Mouse (Mus musculus) cerebellum, adult 2 months (tissue): ENCODE data around the gene Bnip3. TPM values are rescaled to one million over a fixed set of nuclear protein-coding genes. Genes with fewer than 3 reads are reported as not detected.

Experiments used
- DNase-seq, 2 experiments: peaks; one replicate each; pipeline ENCODE4 v3.0.0; 2021
- H3K27ac ChIP-seq: fragments of 200-500 bp; 2 replicates; pipeline ENCODE4 v1.5.1; 2012; ENCODE audit warnings: low read length, control low read depth, inconsistent platforms; ENCODE audit not compliant: insufficient read depth
- H3K27me3 ChIP-seq: fragments of 200-500 bp; 2 replicates; pipeline ENCODE4 v1.6.1; 2012; ENCODE audit warnings: inconsistent platforms, mild to moderate bottlenecking, low read length, moderate library complexity; ENCODE audit not compliant: control insufficient read depth, insufficient read depth
- H3K4me1 ChIP-seq: fragments of 200-500 bp; 2 replicates; pipeline ENCODE4 v1.6.1; 2011; ENCODE audit warnings: low read length; ENCODE audit not compliant: control insufficient read depth, insufficient read depth
- H3K4me3 ChIP-seq: fragments of 200-500 bp; replicated peaks from 2 replicates; pipeline ENCODE3; 2011; ENCODE audit warnings: mild to moderate bottlenecking, low read depth, low read length, control low read depth; ENCODE audit not compliant: insufficient read depth
- CTCF ChIP-seq: fragments of 200-500 bp; IDR thresholded peaks from 2 replicates; pipeline ENCODE4 v1.5.1; 2011; ENCODE audit warnings: low read depth, mild to moderate bottlenecking, control low read depth, low read length, moderate library complexity, borderline replicate concordance; ENCODE audit not compliant: insufficient read depth
- POLR2A ChIP-seq: fragments of 200-500 bp; IDR thresholded peaks from 2 replicates; pipeline ENCODE4 v1.6.1; 2011; ENCODE audit warnings: low read length, control low read depth, borderline replicate concordance; ENCODE audit not compliant: insufficient read depth
- WGBS: fragments of 180-500 bp; shearing (Covaris S2); methylation state at CpG from one replicate; pipeline ENCODE4 v1.1.7; 2018; 5-methylcytosine and 5-hydroxymethylcytosine counted together
- polyA plus RNA-seq: library from polyadenylated mRNA; depleted of rRNA; stranded (reverse); fragments of >200 nt; gene quantifications from 2 replicates; pipeline ENCODE4 v1.2.3, GENCODE M21; 2012; rRNA removed

Bnip3 gene
- polyA plus RNA-seq = 96.6 and 101 TPM in 2 replicates

- peak; percentile 90 to 92 for DNase-seq
- TF ChIP-seq POLR2A = peak; percentile 91
- no peak for TF ChIP-seq CTCF
- under 1% methylated on average over 64 of the region's 66 CpGs for WGBS
Observed at GRCm38 (mm10) chr7:138909277-138910192, at the start of gene Bnip3. Bnip3 (minus strand) TSS chr7:138909519.

DNA sequence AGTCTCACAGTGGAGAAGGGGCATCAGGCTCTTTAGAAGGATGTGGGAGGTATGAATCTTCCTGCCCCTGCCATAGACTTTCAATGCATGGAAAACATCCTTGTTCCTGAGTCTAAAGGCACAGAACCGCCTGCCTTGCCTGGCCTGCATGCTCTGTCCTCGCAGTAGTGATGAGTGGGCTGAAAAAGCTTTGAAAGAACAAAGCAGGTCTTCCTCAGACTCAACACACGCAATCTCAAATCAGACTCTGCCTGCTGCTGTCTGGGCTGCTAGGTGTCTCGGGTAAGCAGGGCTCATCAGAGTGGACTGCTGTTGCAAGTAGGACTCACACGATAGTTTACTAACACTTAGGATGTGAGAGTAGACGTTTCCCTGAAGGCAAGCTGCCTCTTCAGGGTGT is 47.8 kb upstream of the Bnip3 start:
- 85% methylated on average over 6 of the region's 6 CpGs for whole genome bisulfite sequencing
- H3K4me3 ChIP-seq = no peak overlapping the region
- no peak overlapping the region for H3K27ac ChIP-seq
- H3K27me3 ChIP-seq = no peaks in the 10 kb centered on the region
- H3K4me1 ChIP-seq = peaks cover 23% of the 10 kb centered on the region
- TF ChIP-seq POLR2A (no peak), CTCF (no peak)
- no peak for DNase-seq

More at GRCm38 (mm10) chr7:138909277-138910192, at the start of gene Bnip3:
- Histone ChIP-seq H3K27me3 (no peaks in the 10 kb centered on the region), H3K4me3 (peak within 1 kb of the TSS; percentile 78), H3K4me1 (peaks cover 6% of the 10 kb centered on the region), H3K27ac (peak within 1 kb of the TSS; percentile 69)

DNA sequence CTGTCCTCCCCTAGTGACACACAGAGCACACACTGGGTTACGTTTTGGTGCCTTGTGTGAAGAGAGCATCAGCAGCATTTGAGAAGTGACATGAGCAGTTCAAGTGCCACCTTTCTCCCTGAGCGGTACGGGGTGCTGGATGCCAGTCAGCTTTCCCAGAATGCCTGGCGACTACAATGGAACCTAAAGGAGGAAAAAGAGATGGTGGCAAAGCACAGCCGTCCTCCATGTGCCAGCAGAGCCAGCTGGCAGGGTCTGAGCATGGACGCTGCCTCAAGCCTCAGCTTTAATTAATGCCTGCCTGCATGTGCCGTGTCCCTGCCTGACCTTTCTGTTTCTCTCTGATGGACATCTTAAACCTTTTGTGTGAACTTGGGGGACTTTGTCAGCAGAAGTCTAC is 46.5 kb upstream of the Bnip3 start:
- Histone ChIP-seq H3K4me3 (no peak overlapping the region), H3K27me3 (no peaks in the 10 kb centered on the region), H3K27ac (peak overlapping the region; percentile 43; the same call in 1 of the 2 replicates), H3K4me1 (peaks cover 18% of the 10 kb centered on the region)
- peak; percentile 49 to 70 for DNase-seq
- WGBS = 7% methylated on average over 7 of the region's 7 CpGs
- TF ChIP-seq POLR2A = no peak
- TF ChIP-seq CTCF = no peak

DNA sequence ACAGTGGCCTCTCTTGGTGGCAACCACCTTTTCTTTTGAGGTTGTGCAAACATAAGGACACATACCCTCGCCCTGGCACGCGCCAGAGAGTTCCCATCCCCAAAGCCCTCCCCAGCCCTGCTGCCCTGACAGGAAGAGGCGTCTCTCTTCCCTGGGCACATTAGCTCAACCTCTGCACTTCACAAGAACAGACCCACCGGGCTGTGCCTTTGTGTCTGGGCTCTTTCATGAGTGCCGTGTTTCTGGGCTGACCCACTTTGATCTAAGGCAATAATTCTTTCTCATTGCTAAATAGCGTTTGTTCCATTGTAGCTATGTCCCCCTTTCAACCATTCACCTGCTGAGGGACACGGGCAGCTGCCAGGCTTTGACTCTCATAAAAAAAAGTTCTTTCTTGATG is 39.0 kb upstream of the Bnip3 start:
- H3K27ac ChIP-seq = 0 out of 2 replicates have a peak overlapping the region, but pooled peaks have one; percentile 13
- H3K4me3 ChIP-seq = no peak overlapping the region
- no peak for DNase-seq
- TF ChIP-seq CTCF (no peak), POLR2A (no peak)
- H3K27me3 ChIP-seq = no peaks in the 10 kb centered on the region
- H3K4me1 ChIP-seq = peaks cover 10% of the 10 kb centered on the region; the same call in 1 of the 2 replicates
- WGBS = 70% methylated on average over 8 of the region's 8 CpGs

- 63% methylated on average over 8 of the region's 8 CpGs for WGBS
- no peak overlapping the region for H3K4me3 ChIP-seq
- no peaks in the 10 kb centered on the region for H3K27me3 ChIP-seq
- no peak for DNase-seq
- TF ChIP-seq POLR2A (no peak), CTCF (peak; percentile 42; the same call in 1 of the 2 replicates)
- H3K4me1 ChIP-seq = peaks cover 10% of the 10 kb centered on the region; the same call in 1 of the 2 replicates
- no peak overlapping the region for H3K27ac ChIP-seq
Observed at GRCm38 (mm10) chr7:138947741-138948140, 38.4 kb upstream of the Bnip3 start.

DNA sequence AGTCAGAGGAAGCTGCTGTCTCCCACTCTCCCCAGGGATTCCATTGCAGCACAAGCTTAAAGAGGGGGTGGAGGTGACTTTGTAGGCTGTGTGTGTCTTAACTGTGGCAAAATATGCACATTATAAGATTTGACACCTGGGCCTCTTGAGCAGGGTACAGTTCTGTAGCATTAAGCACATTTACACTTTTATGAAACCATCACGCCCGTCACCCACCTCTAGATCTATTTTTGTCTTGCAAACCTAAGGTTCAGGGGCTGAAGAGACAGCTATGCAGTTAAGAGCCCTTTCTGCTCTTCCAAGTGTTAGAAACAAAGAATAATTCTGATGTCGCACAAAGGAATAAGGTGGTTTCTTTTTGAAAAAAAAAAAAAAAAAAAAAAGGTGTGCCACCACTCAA is 36.3 kb upstream of the Bnip3 start:
- Histone ChIP-seq H3K27ac (no peak overlapping the region), H3K4me3 (no peak overlapping the region), H3K27me3 (no peaks in the 10 kb centered on the region), H3K4me1 (peaks cover 10% of the 10 kb centered on the region)
- WGBS = 84% methylated on average over 3 of the region's 3 CpGs
- no peak for TF ChIP-seq POLR2A
- no peak for TF ChIP-seq CTCF
- DNase-seq = no peak

- no peak for TF ChIP-seq POLR2A
- TF ChIP-seq CTCF = no peak
- Histone ChIP-seq H3K27ac (no peak overlapping the region), H3K4me1 (no peaks in the 10 kb centered on the region; the same call in 1 of the 2 replicates), H3K27me3 (no peaks in the 10 kb centered on the region), H3K4me3 (no peak overlapping the region)
- WGBS = 74% methylated on average over 1 of the region's 1 CpGs
- peak in 1 of 2 experiments; percentile 27 for DNase-seq
Observed at GRCm38 (mm10) chr7:138942301-138942700, 33.0 kb upstream of the Bnip3 start.

DNA sequence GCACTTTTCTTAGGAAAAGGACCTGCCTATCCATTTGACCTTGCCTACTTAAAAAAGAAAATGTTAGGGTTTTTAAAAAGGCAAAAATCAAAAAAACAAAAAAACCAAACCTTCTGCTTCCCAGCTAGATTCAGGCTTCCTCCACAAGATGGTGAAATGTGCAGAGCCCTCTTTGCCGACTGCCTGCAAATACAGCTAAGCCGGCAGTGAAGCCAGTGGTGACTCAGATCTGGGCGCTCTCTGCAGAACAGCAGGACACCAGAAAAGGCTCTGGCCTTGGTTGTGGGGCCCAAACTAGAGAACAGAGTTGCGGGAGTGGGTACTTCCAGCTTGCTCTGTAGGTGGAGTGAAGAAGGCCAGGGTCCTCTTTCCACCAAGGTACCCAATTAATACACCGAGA is 32.3 kb upstream of the Bnip3 start:
- Histone ChIP-seq H3K4me3 (peak overlapping the region; percentile 75), H3K27ac (peak overlapping the region; percentile 91; the same call in 1 of the 2 replicates), H3K4me1 (no peaks in the 10 kb centered on the region; the same call in 1 of the 2 replicates), H3K27me3 (no peaks in the 10 kb centered on the region)
- 0 out of 2 replicates have a peak, but pooled peaks have one; percentile 7 for TF ChIP-seq POLR2A
- no peak for TF ChIP-seq CTCF
- 9% methylated on average over 5 of the region's 5 CpGs for WGBS
- DNase-seq = peak; percentile 34 to 50
